Mouse (Mus musculus): ENCODE results near the gene Rnf224.

DNA sequence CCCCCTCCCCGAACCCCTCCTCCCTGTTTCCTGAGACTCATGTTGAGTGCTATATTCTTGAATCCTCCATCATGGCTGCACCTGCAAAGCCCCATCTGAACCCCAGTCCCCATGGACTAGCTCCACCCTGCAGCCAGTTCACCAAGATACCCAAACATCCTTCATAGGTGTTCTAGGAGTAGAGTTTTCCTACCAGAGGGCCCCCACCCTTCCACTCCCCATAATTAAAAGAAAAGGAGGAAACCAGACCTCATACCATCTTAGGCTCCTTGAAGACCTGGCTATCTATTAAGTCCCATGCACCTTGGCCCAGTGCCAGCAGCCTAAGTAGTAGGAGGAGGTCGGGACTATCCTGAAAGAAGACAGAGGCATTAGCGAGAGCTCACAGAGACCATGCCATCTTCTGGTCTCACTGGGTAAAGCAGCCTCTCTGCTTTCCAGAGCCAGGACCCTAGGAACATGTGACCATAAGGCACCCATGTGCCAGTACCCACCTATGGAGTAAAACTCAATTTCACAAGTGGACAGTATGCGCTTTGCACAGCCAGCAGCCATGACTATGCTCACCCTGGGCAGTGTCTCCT lies 32.9 kb downstream of the Rnf224 start:
- no peak for TF ChIP-seq POLR2A (IDR thresholded peaks at IDR 0.05; ENCODE audit: control insufficient read depth, extremely low read depth, insufficient read depth, low read length, poor library complexity)
- no peak for TF ChIP-seq CTCF (IDR thresholded peaks at IDR 0.05; ENCODE audit: borderline replicate concordance, control insufficient read depth, extremely low read depth, insufficient read depth, low read length, poor library complexity)
